Mouse (Mus musculus): ENCODE data around the gene Sfxn3.
A peak's percentile ranks its signal among the peaks of the same experiment; 100 is the strongest.
"Not testable (repeated sequence)": the region's sequence is repeated elsewhere in the genome, so short reads cannot be mapped to it uniquely, and the experiment has no call there.

Gene Sfxn3

GRCm38 (mm10) chr19:45018351-45018831, 28.9 kb upstream of the Sfxn3 start:
- DNase-seq (ENCODE audit: low read depth, low spot score) = no peak

- no peak for DNase-seq (ENCODE audit: low read depth, low spot score)
Observed at GRCm38 (mm10) chr19:45020348-45020747, 27.0 kb upstream of the Sfxn3 start.

- DNase-seq (ENCODE audit: low read depth, low spot score) = no peak
Observed at GRCm38 (mm10) chr19:45021362-45021761, 25.9 kb upstream of the Sfxn3 start.

GRCm38 (mm10) chr19:45023993-45024392, 23.3 kb upstream of the Sfxn3 start:
- no peak for DNase-seq (ENCODE audit: low read depth, low spot score)

- no peak for DNase-seq (ENCODE audit: low read depth, low spot score)
Observed at GRCm38 (mm10) chr19:45024775-45025174, 22.5 kb upstream of the Sfxn3 start.

GRCm38 (mm10) chr19:45025937-45026568, 21.2 kb upstream of the Sfxn3 start:
- DNase-seq (ENCODE audit: low read depth, low spot score) = no peak

GRCm38 (mm10) chr19:45026958-45027670, 20.2 kb upstream of the Sfxn3 start:
- no peak for DNase-seq (ENCODE audit: low read depth, low spot score)

- no peak for DNase-seq (ENCODE audit: low read depth, low spot score)
Observed at GRCm38 (mm10) chr19:45027848-45028247, 19.5 kb upstream of the Sfxn3 start.

GRCm38 (mm10) chr19:45028746-45029145, 18.6 kb upstream of the Sfxn3 start:
- DNase-seq (ENCODE audit: low read depth, low spot score) = no peak

GRCm38 (mm10) chr19:45029571-45029970, 17.7 kb upstream of the Sfxn3 start:
- no peak for DNase-seq (ENCODE audit: low read depth, low spot score)

GRCm38 (mm10) chr19:45030111-45030510, 17.2 kb upstream of the Sfxn3 start:
- DNase-seq (ENCODE audit: low read depth, low spot score) = no peak

- peak; percentile 84 for DNase-seq (ENCODE audit: low read depth, low spot score)
Observed at GRCm38 (mm10) chr19:45030746-45031693, 16.3 kb upstream of the Sfxn3 start.

GRCm38 (mm10) chr19:45031780-45032179, 15.5 kb upstream of the Sfxn3 start:
- no peak for DNase-seq (ENCODE audit: low read depth, low spot score)

- DNase-seq (ENCODE audit: low read depth, low spot score) = no peak
Observed at GRCm38 (mm10) chr19:45032570-45033332, 14.6 kb upstream of the Sfxn3 start.

- no peak for DNase-seq (ENCODE audit: low read depth, low spot score)
Observed at GRCm38 (mm10) chr19:45036867-45037266, 10.4 kb upstream of the Sfxn3 start.

- not testable (repeated sequence) for DNase-seq (ENCODE audit: low read depth, low spot score)
Observed at GRCm38 (mm10) chr19:45038198-45038597, 9.1 kb upstream of the Sfxn3 start.

- DNase-seq (ENCODE audit: low read depth, low spot score) = no peak
Observed at GRCm38 (mm10) chr19:45040214-45040613, 7.1 kb upstream of the Sfxn3 start.

GRCm38 (mm10) chr19:45044389-45044927, 2.8 kb upstream of the Sfxn3 start:
- no peak for DNase-seq (ENCODE audit: low read depth, low spot score)

GRCm38 (mm10) chr19:45045236-45045635, 2.1 kb upstream of the Sfxn3 start:
- no peak for DNase-seq (ENCODE audit: low read depth, low spot score)

- no peak for DNase-seq (ENCODE audit: low read depth, low spot score)
Observed at GRCm38 (mm10) chr19:45045651-45046050, 1.7 kb upstream of the Sfxn3 start, which contains the start of gene Pdzd7. Gene Pdzd7, minus strand, starts transcription at chr19:45045717.
